Mouse (Mus musculus) testis, postnatal 10 days (tissue): ENCODE measurements at regions not wholly inside any gene's neighbourhood (a gene's known extent, or its start where the extent isn't known, plus 50 kb on each side); places are given as distances from the start of the nearest gene placed in this dataset.
A peak's percentile ranks its signal among the peaks of the same experiment; 100 is the strongest.

ENCODE experiments used
- DNase-seq: peaks from one replicate; pipeline ENCODE4 v3.0.0; 2021; ENCODE audit warnings: low spot score

DNA sequence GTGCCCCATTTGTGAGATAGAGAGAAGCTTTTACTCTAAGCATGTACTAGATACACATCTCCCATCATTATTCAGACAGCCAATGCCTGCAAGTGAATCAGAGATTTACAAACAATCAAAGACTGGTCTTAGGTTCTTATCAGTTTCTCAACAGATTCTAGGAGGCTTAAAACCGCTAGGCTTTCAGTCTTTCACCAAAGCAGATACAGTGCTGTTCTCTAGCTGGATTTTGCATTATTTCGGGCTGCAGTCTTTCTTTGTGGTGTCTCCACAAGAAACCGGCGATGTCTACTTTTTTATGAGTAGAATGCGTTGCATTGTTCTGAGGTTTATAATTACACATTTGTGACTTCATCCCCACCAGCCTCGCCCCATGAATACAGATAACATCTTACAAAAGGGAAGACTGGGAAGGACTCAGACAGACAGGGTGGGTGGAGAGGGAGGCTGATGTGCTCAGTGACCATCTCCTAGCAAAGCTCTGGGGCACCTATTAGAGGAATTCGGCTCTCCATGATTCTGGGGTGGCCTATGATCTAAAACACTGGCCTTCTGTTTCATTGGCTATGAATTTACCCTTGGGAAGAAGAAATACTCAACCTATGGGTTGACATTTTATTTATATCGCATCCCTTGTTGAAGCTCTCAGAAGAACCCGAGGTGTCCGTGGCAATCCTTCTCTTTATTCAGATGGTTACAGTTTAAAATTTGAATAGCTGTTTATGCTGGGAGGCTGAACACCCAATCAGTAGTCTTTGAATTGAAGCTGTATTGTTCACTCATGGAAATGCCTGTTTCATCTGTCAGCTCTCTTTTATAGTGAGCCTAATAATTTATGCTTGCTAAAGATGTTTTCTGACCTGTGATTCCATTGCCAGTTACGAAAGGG, 343.8 kb downstream of the Tmem161b start:
- no peak for DNase-seq

DNA sequence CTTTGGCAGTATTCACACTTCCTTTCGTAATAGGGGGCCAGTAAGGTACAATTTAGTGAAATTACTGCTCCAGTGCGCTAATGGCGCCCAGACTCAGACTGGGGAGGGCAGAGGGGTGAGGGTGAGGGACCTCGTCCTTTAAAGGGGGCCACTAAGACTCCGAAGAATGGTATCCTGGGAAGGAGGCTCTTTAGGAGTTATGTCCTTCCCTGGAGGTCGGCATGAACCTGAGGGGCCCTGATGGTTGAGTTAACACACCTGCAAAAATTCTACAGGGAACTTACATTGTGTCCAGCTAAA, 344.4 kb downstream of the Tmem161b start:
- DNase-seq, result no peak

DNA sequence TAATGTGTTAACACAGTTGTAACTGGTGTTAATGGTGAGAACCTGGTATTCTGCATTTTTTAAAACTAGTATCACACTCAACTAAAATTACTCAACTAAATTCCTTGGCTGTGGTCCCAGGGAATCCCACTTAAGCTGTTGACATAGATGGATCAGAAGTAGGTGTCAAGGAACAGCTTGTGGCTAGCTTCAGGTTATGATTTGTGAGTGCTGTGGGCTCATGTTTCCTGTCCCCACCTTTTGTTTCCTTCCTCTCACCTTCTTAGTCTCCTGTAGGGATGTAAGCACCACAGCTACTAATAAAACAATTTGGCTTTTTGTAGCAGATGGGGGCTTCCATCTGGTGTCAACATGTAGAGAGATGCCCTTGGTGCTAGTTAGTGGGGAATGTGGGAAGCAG, 347.3 kb downstream of the Tmem161b start:
- no peak for DNase-seq

DNA sequence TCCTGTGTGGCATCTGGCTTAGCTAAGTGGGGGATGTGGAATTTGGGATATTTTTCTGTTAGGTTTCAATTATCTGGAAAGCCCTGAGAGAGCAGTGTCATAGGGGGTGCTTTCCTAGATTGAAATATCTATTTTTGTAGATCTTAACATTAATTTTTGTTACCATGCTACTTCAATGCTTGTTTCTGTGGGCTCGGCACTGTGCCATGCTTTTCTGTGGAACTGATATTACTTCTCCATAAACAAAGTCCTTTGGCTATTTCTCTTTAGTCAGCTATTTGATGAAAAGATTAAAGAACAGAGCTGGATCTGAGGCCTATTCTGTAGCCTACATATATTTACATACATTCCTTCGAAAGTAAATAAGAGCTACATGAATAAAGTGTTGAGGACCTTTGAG, 348.1 kb downstream of the Tmem161b start:
- no peak for DNase-seq

DNA sequence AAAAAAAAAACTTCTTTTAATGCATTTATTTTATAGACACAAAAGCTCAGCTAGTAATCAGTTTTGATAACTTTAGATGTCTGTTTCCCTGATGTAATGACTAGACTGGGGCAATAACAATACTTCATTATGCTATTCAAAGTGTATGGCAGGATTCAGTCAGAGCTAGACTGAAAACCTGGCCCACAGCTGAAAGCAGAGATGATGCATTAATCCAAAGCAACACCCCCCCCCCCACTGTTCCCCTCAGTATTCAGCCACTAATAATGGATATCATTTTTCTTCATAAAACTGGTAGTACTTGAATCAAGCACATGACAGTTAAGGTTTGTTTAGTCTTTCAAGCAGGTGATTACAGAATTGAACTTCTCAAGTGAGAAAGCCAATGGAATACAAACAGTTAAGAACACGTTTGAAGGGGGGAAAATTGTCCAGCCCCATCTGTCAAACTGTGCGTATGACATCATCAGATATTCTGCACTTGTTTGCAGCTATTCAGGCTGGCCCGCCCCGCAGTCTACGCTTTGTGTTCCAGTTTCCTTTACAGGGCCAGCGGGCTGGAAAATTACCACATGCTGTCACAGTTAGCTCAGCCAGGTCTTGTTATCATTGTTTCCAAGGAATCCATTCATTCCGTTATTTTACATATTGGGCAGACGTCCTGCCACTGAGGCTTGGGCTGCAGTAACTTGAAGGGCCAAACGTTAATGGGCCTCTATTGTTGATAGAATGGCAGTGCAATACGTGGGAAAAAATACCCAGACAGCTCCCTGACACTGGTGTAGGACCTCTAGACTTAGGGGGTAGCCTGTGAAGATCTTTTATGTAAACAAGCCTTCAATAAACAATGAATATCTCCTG, 349.1 kb downstream of the Tmem161b start:
- DNase-seq, result no peak

DNA sequence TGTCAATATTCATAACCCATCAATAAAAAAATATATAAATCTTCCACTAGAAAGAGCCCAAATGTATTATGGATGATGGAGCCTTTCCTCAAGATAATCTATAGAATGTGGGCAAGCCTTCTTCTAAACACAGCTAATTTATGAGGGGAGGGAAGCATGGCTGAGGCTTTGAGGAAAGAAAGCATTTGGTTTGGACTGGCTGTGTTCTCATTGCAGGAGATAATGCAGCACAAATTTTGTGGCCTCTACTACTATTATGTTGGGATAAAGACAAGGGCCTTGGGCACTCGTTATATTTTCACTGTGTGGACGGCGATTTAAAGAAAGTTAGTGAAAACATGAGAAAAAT, 349.7 kb downstream of the Tmem161b start:
- DNase-seq, result no peak

DNA sequence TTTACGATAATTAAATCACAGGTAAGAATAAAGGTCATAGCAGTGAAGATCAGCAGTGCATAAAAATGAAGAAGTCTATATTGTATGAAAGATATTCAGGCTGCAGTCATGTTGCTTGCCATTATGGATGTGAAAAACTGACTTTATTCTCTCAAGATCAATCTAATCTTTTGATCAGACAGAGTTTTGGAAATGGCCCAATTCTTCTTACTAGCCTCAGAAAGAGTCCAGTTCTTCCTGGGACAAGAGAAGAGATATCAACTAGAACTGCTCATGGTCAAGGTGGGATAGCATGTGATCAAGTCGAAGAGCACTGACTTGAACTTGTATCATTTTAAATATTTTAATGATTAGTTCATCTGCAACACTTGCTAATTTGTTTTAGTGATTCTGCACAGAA, 350.1 kb downstream of the Tmem161b start:
- DNase-seq, result no peak

DNA sequence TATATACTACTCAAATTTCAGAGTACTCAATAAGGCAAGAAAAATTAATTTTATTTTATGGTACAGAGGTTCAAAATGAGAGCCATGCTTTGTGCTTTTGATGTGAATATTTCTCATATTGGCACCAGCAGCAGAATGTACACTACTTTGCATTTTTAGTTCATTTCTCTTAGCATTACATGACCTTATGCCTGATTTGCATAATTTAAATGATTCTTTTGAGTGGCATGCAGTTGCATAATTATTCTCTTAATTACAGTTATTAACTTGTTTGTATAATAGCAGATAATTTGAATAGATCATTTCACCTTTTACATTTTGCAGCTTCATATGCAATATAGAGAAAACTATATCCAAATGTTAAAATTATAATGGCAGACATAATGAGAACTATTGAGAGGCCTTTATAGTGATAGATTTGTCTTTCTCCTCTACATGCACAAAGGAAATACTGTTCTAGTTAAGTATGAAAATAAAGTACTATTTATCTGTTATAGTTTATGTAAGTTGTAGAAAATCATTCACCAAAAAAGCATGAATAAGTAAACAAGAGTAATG, 374.6 kb downstream of the Tmem161b start:
- DNase-seq, result no peak

DNA sequence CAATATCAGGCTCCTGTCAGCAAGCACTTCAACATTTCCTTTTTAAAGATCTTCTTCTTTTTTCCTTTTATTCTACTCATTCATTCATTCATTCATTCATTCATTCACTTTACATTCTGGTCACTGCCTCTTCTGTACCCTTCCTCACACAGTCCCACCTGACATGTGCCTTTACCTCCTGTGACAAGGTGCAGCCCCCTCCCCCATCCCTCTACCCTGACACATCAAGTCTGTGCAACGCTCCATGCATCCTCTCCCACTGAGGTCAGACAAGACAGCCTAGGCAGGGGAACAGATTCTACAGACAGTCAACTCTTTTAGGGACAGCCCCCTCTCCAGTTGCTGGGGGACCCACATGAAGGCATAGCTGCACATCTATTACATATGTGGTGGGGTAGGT, 380.5 kb downstream of the Tmem161b start:
- no peak for DNase-seq

DNA sequence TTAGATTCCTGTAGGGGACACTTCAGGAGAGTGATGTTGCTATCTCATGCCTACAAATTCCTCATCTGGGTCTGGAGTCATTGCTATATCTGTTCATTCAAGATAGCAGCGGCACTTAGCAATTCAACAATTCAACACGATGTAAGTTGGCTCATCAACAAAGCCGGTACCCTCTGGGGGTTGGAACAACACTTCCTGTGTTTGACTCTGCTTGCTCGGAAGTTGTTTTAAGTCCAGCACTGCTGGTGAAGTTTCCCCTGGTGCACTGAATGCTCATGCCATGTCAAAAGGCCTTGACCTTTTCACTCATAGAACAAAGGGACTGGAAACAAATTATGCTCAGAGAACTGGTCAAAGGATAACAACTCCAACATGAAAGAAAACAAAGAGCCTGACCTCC, 390.4 kb downstream of the Tmem161b start:
- no peak for DNase-seq

DNA sequence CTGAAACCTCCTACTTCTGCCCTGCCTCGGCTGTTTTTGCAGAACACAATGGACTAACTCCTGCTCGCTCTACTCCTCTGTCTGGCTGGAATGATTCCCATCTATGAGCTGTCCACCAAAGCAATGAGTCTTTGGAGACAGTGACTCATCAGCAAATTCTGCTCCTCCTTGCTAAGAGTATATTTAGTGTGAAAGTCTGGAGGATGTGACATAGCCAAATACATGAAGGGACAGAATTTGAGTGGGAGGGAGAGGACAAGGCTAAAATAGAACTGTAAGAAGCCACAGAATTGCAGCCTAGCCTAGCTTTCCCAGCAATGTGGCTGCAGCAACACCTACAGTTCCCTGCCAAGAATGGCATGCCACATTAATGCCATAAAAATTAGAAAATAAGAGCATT, 390.9 kb downstream of the Tmem161b start:
- no peak for DNase-seq

DNA sequence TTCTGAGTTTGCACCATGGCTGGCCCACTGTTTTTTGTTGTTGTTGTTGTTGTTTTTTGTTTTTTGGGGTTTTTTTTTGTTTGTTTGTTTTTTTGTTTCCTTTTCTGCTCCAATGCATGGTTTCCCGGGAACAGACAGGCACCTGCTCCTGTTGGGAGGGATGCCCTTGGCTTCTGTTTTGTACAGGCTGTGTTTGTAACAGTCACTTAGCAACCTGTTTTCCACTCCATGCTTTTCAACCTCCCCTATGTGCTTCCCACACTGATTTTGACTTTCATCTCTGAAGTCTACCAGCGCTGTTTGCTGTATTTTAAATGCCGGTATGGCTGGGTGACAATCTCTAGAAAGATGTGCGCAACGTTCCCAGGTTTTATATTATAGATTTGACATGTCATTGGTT, 402.6 kb downstream of the Tmem161b start:
- no peak for DNase-seq

DNA sequence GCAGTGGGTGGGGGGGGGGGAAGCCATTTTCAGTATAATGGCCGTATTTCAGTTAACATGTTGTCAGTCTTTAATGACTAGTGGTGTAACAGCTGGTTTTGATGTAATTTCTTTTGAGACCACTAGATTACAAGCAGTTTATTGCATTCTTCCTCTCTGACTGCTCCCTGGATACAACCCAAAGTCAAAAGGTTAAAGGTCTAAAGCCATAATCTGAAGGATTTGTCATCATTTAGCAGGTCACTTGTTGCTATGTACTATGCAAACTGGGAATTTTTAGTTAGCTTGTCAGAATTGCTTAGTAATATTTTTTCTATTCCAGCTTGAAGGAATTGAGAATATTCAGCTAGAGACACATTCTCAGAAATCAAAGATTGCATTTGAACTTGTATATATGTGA, 403.4 kb downstream of the Tmem161b start:
- DNase-seq, result no peak

DNA sequence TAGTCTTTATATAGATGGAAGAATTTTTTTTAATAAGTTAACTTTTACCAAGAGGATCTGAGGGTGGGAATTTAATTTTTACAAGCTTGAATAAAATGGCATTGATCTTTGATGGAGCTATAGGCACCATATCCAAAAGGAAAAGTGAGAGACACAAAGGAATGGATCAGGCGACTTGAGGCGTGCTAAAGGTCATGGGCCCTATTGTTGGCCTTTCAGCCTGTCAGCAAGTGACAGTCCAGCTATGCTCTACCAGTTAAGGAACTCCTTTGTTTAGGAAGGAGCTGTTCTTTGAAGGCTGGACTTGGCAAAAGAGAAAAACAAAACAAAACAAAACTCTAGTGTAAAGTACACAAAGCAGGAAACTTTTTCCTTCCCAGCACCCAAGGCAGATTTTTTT, 403.8 kb downstream of the Tmem161b start:
- DNase-seq, result no peak

DNA sequence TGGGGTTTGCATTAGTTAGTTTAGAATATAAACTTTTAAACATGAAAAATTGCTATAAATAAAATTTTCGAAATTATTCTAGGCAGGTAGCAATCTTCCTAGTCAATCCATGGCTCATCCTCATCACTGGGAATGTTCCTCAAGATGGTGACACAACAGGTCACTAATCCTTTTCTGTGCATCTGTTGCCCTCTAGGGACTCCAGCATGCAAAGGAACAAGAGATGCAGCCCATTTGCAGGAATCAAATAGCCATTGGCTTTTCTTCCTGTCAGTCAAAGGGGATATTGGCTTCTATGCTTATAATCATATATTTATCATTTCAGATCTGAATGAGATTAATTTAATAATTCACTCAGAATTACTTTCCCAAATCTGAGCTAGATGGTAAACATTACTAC, 404.3 kb downstream of the Tmem161b start:
- no peak for DNase-seq

DNA sequence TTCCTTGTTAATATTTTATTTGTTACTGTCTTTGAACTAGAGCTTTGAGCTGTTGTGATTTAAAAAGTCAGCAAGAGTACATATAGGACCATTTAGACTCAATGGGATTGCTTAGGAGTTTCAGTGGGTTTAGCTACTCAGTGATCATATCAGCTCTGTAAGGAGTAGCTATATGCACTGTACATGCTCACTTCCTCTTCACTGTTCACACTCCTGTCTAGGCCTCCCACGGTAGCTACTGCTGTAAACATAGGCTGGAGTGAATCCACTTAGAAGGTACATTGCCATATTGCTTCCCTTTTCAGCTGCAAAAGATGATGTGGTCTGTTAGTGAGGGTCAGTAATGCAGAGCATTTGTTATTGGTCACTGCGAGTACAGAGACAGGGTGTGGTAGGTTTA, 408.6 kb downstream of the Tmem161b start:
- DNase-seq, result no peak

DNA sequence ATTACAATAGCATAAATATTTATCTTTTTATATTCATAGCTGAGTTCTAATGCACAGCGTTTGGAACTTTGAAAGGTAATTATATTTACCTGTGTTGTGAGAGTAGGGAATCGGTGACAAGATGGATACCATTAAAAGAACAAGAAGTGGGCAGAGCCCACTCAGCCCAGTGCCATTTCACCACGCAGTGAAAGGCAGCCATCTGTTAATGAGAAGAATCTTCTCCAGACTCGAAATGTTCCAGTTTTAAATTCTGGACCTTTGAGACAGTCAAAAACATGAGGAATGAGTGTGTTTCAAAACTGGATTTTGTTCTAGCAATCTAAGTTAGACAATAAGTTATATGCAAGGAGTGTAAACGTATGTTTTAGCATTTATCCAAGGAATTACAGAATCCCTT, 410.4 kb downstream of the Tmem161b start:
- DNase-seq, result no peak

DNA sequence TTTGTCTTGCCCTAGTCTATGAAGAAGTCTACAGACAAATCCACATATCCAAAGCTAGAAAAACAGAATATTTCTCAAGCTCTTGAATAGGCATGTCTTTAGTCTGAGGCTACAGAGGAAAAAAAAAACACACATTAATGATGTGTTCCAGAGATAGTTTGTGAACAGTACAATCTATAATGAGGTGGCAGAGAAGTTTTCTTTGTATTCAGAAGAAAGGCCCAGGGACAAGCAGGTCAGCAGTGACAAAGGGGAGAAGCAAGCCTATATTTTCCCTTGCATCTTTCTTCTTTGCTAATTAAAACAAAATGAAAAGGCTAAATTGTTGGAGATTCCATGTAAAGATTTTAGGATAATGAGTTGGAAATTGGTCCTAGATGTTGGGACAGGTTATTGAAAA, 414.7 kb downstream of the Tmem161b start:
- DNase-seq, result no peak

DNA sequence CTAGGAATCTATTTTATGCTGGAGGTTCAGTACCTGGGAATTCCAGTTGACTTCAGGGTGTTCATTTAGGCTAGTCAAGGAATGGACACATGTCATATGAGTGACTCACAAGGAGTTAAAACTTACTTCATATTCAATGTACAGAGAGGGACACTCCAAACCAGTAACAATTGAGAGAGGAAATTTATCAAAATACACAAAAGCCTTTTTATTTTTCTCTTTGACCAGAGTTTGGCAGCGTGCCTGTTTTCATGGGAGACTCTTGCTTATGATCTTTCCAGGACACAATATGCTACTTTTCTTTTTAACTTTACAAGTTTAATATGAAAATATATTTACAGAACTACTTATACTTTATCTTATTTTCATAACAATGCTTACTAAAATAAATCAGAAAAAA, 415.5 kb downstream of the Tmem161b start:
- DNase-seq, result peak; percentile 44

DNA sequence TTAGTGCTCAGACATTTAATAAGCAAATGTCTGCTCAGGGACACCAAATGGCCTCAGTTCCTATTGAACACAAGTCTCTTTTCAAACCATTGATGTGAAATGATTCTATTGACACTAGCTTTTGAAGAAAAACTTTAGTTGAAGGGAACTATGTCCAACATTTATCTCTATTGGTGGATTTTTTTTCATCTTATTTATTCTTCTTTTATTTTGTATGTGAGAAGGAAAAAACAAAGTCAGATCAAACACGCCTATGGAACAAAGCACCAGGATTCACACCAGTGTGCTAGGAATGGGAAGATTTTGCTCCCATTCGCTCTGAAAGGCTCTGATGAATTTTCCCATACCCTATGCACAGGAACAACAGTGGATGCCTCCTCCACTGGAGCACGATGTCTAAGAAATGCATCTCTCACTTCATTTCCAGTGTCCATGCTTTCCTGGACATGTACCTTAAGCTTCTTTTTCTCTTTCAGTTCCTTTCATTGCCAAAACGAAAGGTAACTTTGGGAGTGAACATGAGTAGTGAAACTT, 416.4 kb downstream of the Tmem161b start:
- DNase-seq, result no peak

DNA sequence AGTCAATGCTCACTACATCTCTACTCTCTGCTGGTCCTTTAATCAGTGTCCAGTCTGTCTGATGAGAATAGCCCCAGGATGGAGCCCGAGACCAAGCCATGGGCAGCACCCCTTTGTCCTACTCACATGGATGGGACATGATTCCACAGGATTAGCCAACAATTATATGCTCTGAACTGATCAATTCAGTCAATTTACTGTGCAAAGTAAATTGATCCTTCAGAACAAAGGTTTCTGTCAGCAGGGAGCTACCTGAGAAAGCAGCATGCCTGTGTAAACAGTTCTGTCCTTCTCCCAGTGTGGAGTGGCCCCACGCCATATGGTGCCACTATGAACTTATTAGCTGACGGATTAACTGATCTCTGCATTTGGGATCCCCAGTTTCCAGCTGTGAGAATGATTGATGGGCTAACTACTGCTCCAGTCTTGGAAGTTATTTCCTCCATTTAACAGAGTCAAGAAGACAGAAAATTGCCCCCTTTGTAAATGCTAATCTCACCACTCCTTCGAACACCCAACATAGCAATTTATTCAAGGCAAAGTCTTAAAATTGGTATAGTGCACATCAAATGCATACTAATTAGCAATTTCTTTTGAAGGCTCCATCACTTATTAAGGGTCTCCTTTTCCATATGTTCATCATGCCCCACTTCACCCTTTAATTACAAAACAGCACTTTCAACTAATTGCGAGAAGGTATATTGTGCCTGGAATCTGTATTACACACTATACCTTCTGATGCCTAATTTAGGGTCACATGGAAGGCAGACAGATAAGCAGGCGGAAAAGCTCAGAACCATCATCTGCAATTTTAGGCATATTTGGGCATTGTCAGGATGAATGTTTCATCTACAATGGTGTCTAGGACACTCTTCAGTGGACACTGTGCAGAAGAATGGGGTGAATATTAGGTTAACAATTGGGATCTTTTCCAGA, 417.3 kb downstream of the Tmem161b start:
- DNase-seq, result no peak

DNA sequence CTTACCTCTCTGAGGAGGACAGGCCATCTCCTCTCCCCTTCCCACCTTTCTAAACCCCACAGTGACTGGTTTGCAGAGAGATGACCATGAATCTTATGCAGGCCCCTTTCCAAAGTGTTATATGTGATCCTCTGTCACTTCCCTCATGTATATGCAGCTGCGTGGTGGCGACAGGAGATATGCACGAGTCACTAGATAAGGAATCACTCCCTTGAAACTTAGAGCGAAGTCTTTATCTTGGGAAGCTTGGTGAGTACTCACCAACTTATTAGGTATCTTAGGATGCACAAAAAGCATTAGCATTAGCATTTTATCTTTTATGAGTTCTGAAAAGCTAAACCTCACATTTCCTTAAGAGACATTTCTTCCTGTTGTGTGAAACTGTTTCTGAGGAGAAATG, 421.9 kb downstream of the Tmem161b start:
- DNase-seq, result no peak
